Mouse (Mus musculus) right cerebral cortex, postnatal 4 days (tissue): ENCODE measurements at regions not wholly inside any gene's neighbourhood (a gene's known extent, or its start where the extent isn't known, plus 50 kb on each side); places are given as distances from the start of the nearest gene placed in this dataset.

ENCODE experiments used
- DNase-seq: peaks from one replicate; pipeline ENCODE4 v3.0.0-alpha.2; 2022

DNA sequence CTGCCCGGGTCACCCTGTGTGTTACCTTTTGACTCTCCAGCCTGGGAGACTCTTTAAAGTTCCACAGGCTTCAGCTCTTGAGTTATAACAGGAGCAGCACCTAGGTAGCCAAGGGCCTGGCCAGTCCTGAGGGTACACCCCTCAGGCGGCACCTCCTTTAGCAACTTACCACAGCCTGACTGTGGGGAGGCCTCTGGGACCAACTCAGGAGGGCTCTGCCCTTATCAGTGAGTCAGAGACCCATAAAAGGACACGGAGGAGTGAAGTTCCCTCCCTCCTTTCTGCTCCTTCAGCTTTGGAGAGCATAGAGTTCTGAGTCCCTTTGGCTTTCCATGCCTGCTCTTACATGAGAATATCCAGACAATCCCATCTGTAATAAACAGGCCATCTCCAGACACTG is 222.5 kb upstream of the Msx2 start:
- no peak for DNase-seq

- DNase-seq = no peak
Observed at GRCm38 (mm10) chr13:53688934-53689333, 216.1 kb upstream of the Msx2 start.

- peak; percentile 95 for DNase-seq
Observed at GRCm38 (mm10) chr13:53688489-53688888, 215.6 kb upstream of the Msx2 start.

GRCm38 (mm10) chr13:53684498-53684897 is 211.6 kb upstream of the Msx2 start:
- no peak for DNase-seq

DNA sequence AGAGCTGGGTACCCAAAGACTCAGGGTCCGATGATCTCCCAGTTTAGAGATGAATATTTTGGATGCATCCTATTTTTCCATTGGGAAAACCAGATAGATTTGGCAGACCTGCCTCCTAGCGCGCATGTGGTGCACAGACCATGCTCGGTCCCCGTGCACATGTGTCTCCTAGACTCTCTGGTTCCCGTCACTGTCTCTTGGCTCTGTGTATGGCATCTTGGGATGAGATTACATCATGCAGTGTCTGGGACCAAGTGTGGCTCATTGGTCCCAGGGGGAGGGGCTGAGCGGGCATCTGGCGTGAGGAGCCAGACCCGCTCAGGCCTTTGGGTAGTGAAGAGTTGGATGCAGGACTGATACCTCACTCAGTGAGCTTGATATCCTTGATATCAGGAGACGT is 204.3 kb upstream of the Msx2 start:
- DNase-seq = no peak

DNA sequence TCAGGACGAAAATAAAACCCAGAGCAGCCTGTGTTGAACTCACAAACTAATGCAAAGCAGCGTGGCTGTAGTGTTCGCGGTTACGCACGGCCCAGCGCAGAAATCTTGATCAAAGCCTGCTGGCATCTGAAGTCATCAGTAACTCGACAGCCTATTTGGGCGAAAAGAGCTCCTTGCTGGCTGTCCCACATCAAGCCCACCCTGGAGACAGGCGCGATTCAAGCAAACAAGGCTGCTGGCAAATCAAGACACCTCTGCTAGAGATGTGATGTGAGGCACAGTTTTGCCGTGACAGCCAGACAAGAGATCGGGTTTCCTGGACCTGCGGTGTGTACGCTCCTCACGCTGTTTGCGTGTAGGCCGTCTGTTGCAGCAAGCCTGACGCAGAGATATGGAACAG is 197.5 kb upstream of the Msx2 start:
- DNase-seq = no peak

- DNase-seq = no peak
Observed at GRCm38 (mm10) chr13:53667518-53667917, 194.6 kb upstream of the Msx2 start.

GRCm38 (mm10) chr13:53665592-53665991 is 192.7 kb upstream of the Msx2 start:
- no peak for DNase-seq

- DNase-seq = no peak
Observed at GRCm38 (mm10) chr13:53664631-53665230, 191.9 kb upstream of the Msx2 start.

GRCm38 (mm10) chr13:53652826-53653225 is 180.0 kb upstream of the Msx2 start:
- DNase-seq = no peak

- no peak for DNase-seq
Observed at GRCm38 (mm10) chr13:53648353-53648752, 175.5 kb upstream of the Msx2 start.

GRCm38 (mm10) chr13:53642557-53642956 is 169.7 kb upstream of the Msx2 start:
- peak; percentile 22 for DNase-seq

DNA sequence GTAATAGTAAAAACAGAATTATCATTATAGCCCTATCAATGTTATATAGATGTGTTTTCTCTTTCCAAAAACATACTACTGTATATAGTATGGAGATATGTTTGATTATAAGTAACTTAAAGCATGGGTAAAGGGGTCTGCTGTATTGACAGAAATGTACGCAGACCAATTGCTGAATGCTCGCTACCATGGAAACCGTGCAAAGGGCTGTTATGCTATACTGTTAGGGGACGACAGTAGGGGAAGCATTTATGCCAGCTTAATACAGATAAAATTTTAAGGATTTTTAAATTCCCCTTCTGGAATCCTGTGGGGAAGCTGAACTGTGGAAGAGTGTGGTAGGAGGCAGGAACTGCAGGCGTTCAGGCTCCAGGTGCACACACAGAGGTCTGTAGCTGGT is 166.7 kb upstream of the Msx2 start:
- no peak for DNase-seq

GRCm38 (mm10) chr13:53639115-53639514 is 166.2 kb upstream of the Msx2 start:
- no peak for DNase-seq

- DNase-seq = no peak
Observed at GRCm38 (mm10) chr13:53636011-53636410, 163.1 kb upstream of the Msx2 start.

DNA sequence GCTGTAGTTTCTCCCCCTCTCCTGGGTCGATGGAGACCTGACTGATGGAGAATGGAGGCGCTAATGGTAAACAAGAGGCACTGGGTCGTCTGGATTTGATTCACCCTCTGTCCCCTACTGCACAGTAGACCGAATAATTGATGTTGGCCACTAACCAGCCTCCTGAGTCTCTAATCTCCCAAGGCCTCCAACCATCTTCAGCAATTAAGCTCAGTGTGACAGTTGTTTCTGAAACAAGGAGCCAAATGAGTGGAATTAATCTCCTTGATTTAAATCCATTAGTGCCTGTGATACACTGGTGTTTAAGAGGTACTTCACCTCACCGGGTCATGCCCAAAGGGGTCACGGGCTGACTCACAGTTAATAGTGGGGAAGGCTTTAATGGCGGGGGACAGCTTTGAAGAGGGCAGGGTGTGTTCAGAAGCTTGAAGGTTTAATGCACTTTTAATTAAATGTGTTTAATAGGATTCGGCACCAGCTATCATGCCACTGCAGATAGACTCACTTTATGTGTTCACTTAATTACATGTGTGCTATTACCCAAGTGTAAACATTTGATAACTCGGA is 161.8 kb upstream of the Msx2 start:
- no peak for DNase-seq

DNA sequence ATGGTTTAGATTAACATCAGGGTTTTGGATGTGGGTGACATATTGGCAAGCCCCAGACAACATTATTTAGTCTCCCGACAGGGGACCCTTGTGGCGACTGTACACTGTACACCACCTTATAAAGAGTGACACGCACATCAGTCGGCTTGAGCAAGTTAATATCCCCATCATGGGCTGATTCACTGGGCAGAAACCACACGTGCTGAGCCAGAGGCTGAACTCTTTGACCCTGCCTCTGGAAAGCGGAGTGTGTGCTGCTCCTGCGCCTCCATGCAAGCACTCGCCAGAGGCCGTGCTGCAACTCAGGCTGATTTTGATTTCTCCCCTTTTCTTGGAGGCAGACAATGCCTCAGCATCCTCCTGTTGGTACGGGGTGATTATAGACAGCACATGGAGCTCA is 125.2 kb upstream of the Msx2 start:
- DNase-seq = no peak

DNA sequence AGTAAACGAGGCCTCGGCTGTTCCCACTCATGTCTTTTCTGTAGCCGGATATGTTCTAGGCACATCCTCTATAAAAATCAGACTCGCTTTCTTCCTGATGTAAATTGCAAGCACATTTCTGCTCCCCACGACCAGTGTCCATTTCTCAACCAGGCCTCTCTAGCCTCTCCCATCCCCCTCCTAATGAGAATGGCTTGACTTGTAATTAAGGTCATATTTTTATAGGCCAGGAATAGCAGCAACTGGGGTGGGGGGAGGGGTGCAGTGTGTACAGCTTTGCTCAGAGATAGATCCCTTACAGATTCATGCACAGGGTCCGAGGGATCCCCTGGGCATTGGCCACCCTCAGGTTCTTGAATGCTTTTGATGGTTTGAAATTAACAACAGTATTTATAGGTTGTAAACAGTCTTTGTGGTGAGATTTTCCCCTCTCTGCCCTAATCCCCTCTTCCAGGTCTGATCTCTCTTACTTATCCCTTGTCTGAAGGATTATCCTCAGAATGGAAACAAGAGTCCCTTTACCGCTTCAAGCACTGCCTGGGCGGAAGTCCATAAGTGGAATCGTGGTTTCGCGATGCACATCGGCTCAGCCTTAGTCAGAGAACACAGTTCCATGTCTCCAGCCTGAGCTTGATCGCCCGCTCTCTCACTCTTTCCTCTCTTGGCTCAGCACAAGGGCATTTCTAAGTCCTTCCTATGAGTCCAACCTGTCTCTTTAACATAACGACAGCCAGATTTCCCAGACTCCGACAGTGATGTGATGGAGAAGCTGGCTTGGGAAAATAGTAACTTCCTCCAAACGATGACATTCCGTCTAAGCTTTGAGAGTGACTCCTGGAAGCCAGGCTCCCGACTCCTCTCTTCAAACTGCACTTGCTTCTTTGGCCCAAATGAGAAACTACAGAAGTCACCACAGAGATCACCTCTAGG is 124.3 kb upstream of the Msx2 start:
- no peak for DNase-seq

- no peak for DNase-seq
Observed at GRCm38 (mm10) chr13:53592755-53593154, 119.9 kb upstream of the Msx2 start.

DNA sequence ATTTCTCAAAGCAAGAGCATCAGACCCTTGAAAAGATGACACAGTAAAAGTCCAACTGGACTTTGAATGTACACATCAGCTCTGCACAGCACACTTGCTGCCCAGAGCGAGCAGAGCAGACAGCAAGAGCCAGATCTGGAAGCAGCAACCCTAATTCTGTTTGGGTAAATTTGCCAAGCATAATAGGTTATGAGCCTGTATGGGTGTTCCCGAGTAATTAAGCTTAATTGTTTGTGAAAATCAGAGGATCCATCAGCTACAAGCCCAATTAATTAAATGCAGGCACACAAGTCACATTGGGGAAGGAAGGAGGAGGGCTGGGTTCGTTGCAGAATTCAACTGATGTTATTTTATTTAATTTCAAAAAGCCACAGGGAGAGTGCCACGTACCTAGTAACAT is 113.9 kb upstream of the Msx2 start:
- no peak for DNase-seq

- DNase-seq = no peak
Observed at GRCm38 (mm10) chr13:53584504-53585130, 111.7 kb upstream of the Msx2 start.

DNA sequence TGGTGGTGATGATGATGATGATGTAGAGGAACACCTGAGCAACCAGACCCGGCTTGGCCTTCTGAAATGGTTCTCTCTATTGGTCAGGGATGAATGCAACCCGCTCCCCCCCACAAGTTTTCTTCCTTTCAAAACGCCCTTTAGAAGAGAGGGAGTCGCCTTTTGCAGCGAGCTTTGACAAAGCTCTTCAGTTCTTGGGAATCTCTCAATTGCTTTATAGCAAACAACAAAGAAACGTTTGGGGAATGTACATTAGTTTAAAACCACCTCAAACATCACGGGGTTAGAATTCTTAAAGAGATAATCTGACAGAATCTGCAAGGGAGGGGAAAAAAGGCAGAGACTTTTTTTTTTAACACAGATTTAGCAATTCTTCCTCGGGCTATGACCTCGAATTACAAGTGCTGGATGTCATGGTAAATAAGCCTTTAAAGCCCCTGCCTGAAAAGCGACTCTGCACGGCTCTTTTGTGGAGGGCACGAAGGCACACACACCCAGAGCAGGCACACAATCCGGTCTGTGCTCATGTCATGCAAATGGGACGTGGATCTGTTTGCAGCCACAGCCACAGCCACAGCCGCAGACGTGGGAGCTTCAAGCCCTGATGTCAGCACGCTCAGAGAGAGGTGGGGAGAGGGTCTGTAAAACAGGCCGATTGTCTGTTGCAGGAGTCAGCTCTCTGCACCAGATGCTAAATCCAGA is 81.2 kb upstream of the Msx2 start:
- peak; percentile 16 for DNase-seq
